34 mouse cellular contexts compared by ENCODE assay signal in the genomic region with DNA sequence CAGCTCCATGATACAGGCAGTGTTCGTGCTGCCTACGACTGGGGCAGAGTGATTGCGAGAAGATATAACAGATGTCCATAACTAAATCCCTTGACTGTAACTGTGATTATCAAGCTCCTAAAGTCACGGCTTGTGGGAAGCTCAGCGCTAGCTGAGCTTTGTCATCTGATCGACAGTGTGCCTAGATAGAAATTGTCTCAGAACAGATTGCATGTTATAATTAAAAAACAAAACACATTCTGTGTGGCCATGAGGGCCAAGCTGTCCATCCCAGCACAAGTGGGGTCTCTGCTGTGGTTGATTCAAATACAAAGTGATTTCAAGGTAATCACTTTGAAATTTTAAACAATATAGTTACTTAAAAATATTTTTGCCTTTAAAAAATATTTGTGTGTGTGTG. TPM values are rescaled to one million over a fixed set of nuclear protein-coding genes. Genes with fewer than 3 reads are reported as not detected.
"Had no signal": no experiment of that assay in that cellular context is flagged by ENCODE, and none has a peak within 500 bp of the region (broad histone marks: within the 10 kb centered on the region; RNA-seq: fewer than 3 reads in every experiment).

No protein-coding gene starts in this region.

- H3K4me2 ChIP-seq: heart, embryonic 11.5 days; heart, embryonic 12.5 days; heart, embryonic 13.5 days; heart, embryonic 15.5 days; hindbrain, embryonic 12.5 days; hindbrain, embryonic 13.5 days; hindbrain, embryonic 14.5 days; hindbrain, embryonic 15.5 days; intestine, embryonic 15.5 days; kidney, embryonic 15.5 days had no signal

- H3K27me3 ChIP-seq: heart, embryonic 12.5 days; heart, embryonic 13.5 days; heart, embryonic 15.5 days; hindbrain, embryonic 12.5 days; hindbrain, embryonic 13.5 days; hindbrain, embryonic 15.5 days; intestine, embryonic 15.5 days; kidney, embryonic 15.5 days had no signal

- H3K27ac ChIP-seq: heart, embryonic 13.5 days; heart, embryonic 15.5 days; hindbrain, embryonic 10.5 days; hindbrain, embryonic 12.5 days; hindbrain, embryonic 13.5 days; hindbrain, embryonic 14.5 days; hindbrain, embryonic 15.5 days; hindbrain, postnatal 0 days; intestine, embryonic 15.5 days; kidney, embryonic 15.5 days; kidney, postnatal 0 days; left cerebral cortex, adult 2 months had no signal

- H3K9ac ChIP-seq: heart, embryonic 12.5 days; heart, embryonic 13.5 days; heart, embryonic 15.5 days; hindbrain, embryonic 12.5 days; hindbrain, embryonic 13.5 days; hindbrain, embryonic 14.5 days; hindbrain, embryonic 15.5 days; intestine, embryonic 15.5 days; kidney, embryonic 15.5 days had no signal

- H3K9me3 ChIP-seq: heart, embryonic 12.5 days; heart, embryonic 13.5 days; heart, embryonic 15.5 days; hindbrain, embryonic 10.5 days; hindbrain, embryonic 12.5 days; hindbrain, embryonic 13.5 days; hindbrain, embryonic 15.5 days; intestine, embryonic 15.5 days; kidney, embryonic 15.5 days had no signal

- H3K4me1 ChIP-seq: heart, embryonic 15.5 days; hindbrain, embryonic 15.5 days had no signal

- ATAC-seq: hindbrain, embryonic 16.5 days; hindbrain, postnatal 0 days; inflammation-experienced regulatory T-cells, adult 6 months; intestine, embryonic 15.5 days; intestine, embryonic 16.5 days; intestine, postnatal 0 days had no signal

- DNase-seq: heart, postnatal 10 days; heart, postnatal 14 days; heart, postnatal 36 days; heart, postnatal 4 days; kidney, adult 11 months; kidney, adult 18-20 months; kidney, adult 2 months; kidney, adult 8-10 months; kidney, adult 9 months; kidney, postnatal 10 days; kidney, postnatal 14 days; kidney, postnatal 25 days; kidney, postnatal 36 days; kidney, postnatal 4 days; layer of hippocampus, postnatal 36 days had no signal

- H3K36me3 ChIP-seq: heart, embryonic 12.5 days; heart, embryonic 13.5 days; heart, embryonic 15.5 days; hindbrain, embryonic 10.5 days; hindbrain, embryonic 12.5 days; hindbrain, embryonic 13.5 days; hindbrain, embryonic 15.5 days; intestine, embryonic 15.5 days; kidney, embryonic 15.5 days had no signal

- H3K4me3 ChIP-seq: heart, embryonic 12.5 days; heart, embryonic 13.5 days; heart, embryonic 15.5 days; hindbrain, embryonic 10.5 days; hindbrain, embryonic 12.5 days; hindbrain, embryonic 13.5 days; hindbrain, embryonic 15.5 days; intestine, embryonic 15.5 days; kidney, embryonic 15.5 days; left cerebral cortex, adult 2 months had no signal

RNA-seq across cellular contexts. Expression of gene Dclk3, which starts 26.8 kb away (rescaled TPM):
- total RNA-seq: hematopoietic stem cell, adult 5-6 weeks had no signal
- polyA plus RNA-seq: inflammation-experienced regulatory T-cells, adult 6 months had no signal
